Mouse (Mus musculus): Measurements from ENCODE around the gene Lnx1.

DNA sequence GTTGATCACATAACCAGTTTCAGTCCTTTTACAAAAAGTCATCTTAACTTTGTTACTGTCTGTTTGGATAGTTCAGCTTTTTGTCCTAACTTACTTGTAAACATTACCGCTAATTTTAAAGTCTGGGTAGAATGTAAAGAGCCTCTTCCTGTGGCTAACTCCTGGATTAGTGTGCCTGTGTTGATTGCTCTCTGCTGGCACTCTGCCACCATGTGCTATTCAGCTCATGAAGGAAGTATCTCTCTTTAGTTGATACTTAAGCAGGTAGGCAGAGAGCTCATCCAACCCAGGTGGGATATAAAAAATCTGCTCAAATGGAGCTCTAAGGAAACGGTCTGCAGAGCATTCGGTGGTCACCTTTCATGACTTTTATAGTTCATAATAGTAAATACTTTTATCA, 101.5 kb downstream of the Lnx1 start:
- TF ChIP-seq POLR2A (IDR thresholded peaks at IDR 0.05; ENCODE audit: insufficient read length, low read depth) (no peak), REST (IDR thresholded peaks at IDR 0.05; ENCODE audit: insufficient read depth, insufficient read length) (no peak), MYOD1 (IDR thresholded peaks at IDR 0.05; ENCODE audit: control insufficient read depth in 1 of 3, insufficient read length in 2 of 3, low read depth in 2 of 3) (no peak), E2F4 (IDR thresholded peaks at IDR 0.05; ENCODE audit: insufficient read depth) (no peak), CEBPB (IDR thresholded peaks at IDR 0.05; ENCODE audit: insufficient read depth, poor library complexity, severe bottlenecking) (no peak), TCF12 (IDR thresholded peaks at IDR 0.05; ENCODE audit: insufficient read depth, poor library complexity, severe bottlenecking) (no peak), POLR2AphosphoS2 (IDR thresholded peaks at IDR 0.05; ENCODE audit: insufficient read length, low read depth) (no peak), MAX (IDR thresholded peaks at IDR 0.05; ENCODE audit: low read depth) (no peak), USF1 (IDR thresholded peaks at IDR 0.05; ENCODE audit: low read depth) (no peak), SRF (IDR thresholded peaks at IDR 0.05; ENCODE audit: control insufficient read depth, insufficient read length, low read depth) (no peak)

Data from myocyte (in vitro differentiated cells).